Mouse (Mus musculus) liver, adult 2 months (tissue): ENCODE results near the gene Krtap28-10. TPM values are rescaled to one million over a fixed set of nuclear protein-coding genes. Genes with fewer than 3 reads are reported as not detected.

Experiments used
- DNase-seq: peaks from one replicate; pipeline ENCODE4 v3.0.0-alpha.2; 2011; ENCODE audit warnings: low read depth, low spot score; ENCODE audit errors: extremely low read depth
- H3K27ac ChIP-seq: fragments of 200-500 bp; replicated peaks from 2 replicates; pipeline ENCODE4 v1.5.1; 2012; ENCODE audit warnings: low read depth, mild to moderate bottlenecking, control low read depth, inconsistent platforms, low read length; ENCODE audit not compliant: insufficient read depth
- H3K27me3 ChIP-seq: fragments of 200-500 bp; 2 replicates; pipeline ENCODE4 v1.6.1; 2012; ENCODE audit warnings: mild to moderate bottlenecking, moderate library complexity, low read length, inconsistent platforms; ENCODE audit not compliant: control insufficient read depth, insufficient read depth
- H3K36me3 ChIP-seq: fragments of 200-500 bp; 2 replicates; pipeline ENCODE4 v1.6.1; 2012; ENCODE audit warnings: low read length, inconsistent platforms; ENCODE audit not compliant: control insufficient read depth, insufficient read depth
- H3K4me1 ChIP-seq: fragments of 200-500 bp; 2 replicates; pipeline ENCODE4 v1.6.1; 2011; ENCODE audit warnings: low read length; ENCODE audit not compliant: control insufficient read depth, insufficient read depth
- H3K4me3 ChIP-seq: fragments of 200-500 bp; 2 replicates; pipeline ENCODE4 v1.5.1; 2011; ENCODE audit warnings: low read depth, mild to moderate bottlenecking, control low read depth, low read length, moderate library complexity; ENCODE audit not compliant: insufficient read depth
- H3K79me2 ChIP-seq: fragments of 200-500 bp; 2 replicates; pipeline ENCODE4 v1.6.1; 2012; ENCODE audit warnings: inconsistent platforms, mild to moderate bottlenecking, low read length, moderate library complexity; ENCODE audit not compliant: control insufficient read depth, insufficient read depth
- H3K9ac ChIP-seq: fragments of 200-500 bp; 2 replicates; pipeline ENCODE4 v1.6.1; 2012; ENCODE audit warnings: low read depth, mild to moderate bottlenecking, control low read depth, inconsistent platforms, low read length
- CTCF ChIP-seq: fragments of 200-500 bp; IDR thresholded peaks from 2 replicates; pipeline ENCODE4 v1.5.1; 2011; ENCODE audit warnings: low read depth, low read length, control low read depth
- POLR2A ChIP-seq: fragments of 200-500 bp; IDR thresholded peaks from 2 replicates; pipeline ENCODE4 v1.6.1; 2011; ENCODE audit warnings: low read length, control low read depth; ENCODE audit not compliant: insufficient read depth; ENCODE audit errors: extremely low read depth
- WGBS: fragments of 180-500 bp; shearing (Covaris S2); methylation state at CpG from one replicate; pipeline ENCODE4 v1.1.7; 2018; 5-methylcytosine and 5-hydroxymethylcytosine counted together
- polyA plus RNA-seq: library from polyadenylated mRNA; depleted of rRNA; stranded (reverse); fragments of >200 nt; gene quantifications from 2 replicates; pipeline ENCODE4 v1.2.3, GENCODE M21; 2012
- total RNA-seq: library from RNA; depleted of rRNA; stranded (reverse); fragments of >200 nt; gene quantifications from 2 replicates; pipeline ENCODE4 v1.2.3, GENCODE M21; 2014

The Krtap28-10 gene
- total and polyA plus RNA-seq, 2 experiments: not detected

DNA sequence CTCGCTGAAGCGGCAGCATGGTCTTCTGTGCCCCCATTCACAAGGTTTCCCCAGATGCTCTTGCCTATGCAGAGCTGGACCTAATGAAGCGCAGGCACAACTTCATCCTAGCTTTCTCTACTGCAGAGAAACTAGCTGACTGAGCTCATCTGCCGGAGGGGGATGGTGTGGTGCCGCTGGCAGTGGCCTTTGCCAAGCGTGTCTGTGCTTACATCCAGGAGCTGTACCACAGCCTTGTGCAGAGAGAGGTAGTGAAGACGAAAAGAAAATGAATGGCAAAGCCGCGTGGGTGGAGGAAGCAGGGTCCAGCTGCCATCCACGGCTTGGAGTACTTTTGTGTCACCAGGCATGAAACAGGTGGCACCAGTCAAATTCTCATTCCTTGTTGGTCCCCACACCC, 24.9 kb upstream of the Krtap28-10 start:
- Histone ChIP-seq H3K4me1 (no peaks in the 10 kb centered on the region), H3K79me2 (no peaks in the 10 kb centered on the region), H3K4me3 (no peak overlapping the region), H3K36me3 (no peaks in the 10 kb centered on the region), H3K27me3 (no peaks in the 10 kb centered on the region), H3K27ac (no peak overlapping the region), H3K9ac (no peak overlapping the region)
- 89% methylated on average over 10 of the region's 10 CpGs for whole genome bisulfite sequencing
- no peak for DNase-seq
- TF ChIP-seq POLR2A (no peak), CTCF (no peak)

DNA sequence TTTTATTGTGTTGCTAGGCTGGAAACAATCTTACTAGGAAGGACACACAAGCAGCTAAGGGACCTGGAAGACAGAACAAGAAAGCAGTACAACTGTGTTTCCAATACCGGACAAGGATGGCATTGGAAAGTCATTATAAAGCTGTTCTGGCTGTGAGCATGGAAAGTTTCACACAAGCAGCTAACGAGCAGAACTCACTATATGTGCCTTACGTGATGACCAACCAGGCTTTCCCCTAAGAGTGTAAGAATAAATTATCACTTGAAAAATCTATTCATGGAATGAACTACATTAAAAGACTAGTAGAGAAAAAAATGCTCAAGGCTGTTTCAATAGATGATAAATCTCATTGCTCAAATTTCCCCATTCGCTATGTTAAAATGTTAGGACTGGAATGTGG, 24.3 kb upstream of the Krtap28-10 start:
- H3K27ac ChIP-seq: no peak overlapping the region
- TF ChIP-seq POLR2A (no peak), CTCF (no peak)
- no peaks in the 10 kb centered on the region for H3K4me1 ChIP-seq
- no peaks in the 10 kb centered on the region for H3K79me2 ChIP-seq
- no peak overlapping the region for H3K9ac ChIP-seq
- H3K36me3 ChIP-seq: no peaks in the 10 kb centered on the region
- 93% methylated on average over 4 of the region's 4 CpGs for WGBS
- no peaks in the 10 kb centered on the region for H3K27me3 ChIP-seq
- no peak overlapping the region for H3K4me3 ChIP-seq
- no peak for DNase-seq

DNA sequence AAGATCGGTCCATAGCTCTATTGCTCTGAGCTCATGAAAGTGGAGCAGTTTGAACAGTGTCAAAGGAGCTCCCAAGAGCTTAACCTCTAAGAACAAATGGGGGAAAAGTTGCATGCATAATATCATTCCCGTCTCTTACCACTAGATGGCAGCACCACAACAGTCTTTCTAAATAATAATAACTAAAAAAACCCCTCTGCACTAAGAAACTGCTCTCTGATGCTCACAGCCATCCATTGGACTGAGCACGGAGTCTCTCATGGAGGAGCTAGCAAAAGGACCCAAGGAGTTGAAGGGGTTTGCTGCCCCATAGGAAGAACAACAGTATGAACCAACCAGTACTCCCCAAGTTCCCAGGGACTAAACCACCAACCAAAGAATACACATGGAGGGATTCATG, 22.6 kb upstream of the Krtap28-10 start:
- WGBS: 10% methylated on average over 3 of the region's 3 CpGs
- Histone ChIP-seq H3K4me1 (no peaks in the 10 kb centered on the region), H3K27me3 (no peaks in the 10 kb centered on the region), H3K79me2 (no peaks in the 10 kb centered on the region), H3K36me3 (no peaks in the 10 kb centered on the region), H3K27ac (no peak overlapping the region), H3K9ac (no peak overlapping the region), H3K4me3 (no peak overlapping the region)
- peak; percentile 16 for DNase-seq
- TF ChIP-seq CTCF: no peak
- TF ChIP-seq POLR2A: no peak

DNA sequence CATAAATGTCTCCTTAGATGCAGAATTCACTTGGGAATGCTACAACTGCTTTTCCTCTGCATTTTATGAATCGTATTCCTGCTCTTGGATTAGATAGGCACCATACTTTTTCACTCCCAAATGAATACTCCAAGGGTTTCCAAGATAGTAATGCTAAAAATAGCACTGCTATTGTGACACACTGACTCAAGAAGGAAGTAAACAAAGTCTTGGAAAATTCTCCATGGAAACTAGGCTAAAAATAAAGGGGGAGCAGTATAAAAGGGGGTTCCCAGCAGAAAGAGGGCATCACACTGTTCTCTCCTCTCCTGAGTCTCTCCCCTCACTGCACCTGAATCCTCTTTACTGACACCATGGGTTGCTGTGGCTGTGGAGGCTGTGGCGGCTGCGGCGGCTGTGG, 18.4 kb upstream of the Krtap28-10 start, which contains the start of gene Krtap28-13:
Gene Krtap28-13, plus strand, starts transcription at position 288 of the 400 bp plus-strand sequence.
- Histone ChIP-seq H3K36me3 (no peaks in the 10 kb centered on the region), H3K27ac (no peak within 1 kb of the TSS), H3K9ac (no peak within 1 kb of the TSS), H3K4me3 (no peak within 1 kb of the TSS), H3K27me3 (no peaks in the 10 kb centered on the region), H3K4me1 (no peaks in the 10 kb centered on the region), H3K79me2 (no peaks in the 10 kb centered on the region)
- no peak for TF ChIP-seq CTCF
- no peak for TF ChIP-seq POLR2A
- no peak for DNase-seq
- 91% methylated on average over 4 of the region's 4 CpGs for whole genome bisulfite sequencing

DNA sequence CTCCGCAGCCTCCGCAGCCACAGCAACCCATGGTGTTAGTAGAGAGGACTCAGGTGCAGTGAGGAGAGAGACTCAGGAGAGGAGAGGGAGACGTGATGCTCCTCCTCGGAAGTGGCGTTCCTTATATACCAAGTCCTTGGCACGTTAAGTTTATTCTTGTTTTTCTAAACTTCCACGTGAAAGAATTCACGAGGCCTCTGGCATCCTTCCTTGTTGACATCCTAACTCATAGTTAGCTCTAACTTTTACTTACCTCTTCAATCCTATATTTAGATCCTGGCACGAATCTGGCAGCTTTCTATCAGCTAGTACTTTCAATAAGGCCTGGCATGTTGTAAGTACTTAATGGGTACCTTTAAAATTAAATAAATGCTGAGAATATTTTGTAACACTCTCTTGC, 17.0 kb upstream of the Krtap28-10 start, which contains the start of gene A030005K14Rik:
Gene A030005K14Rik, minus strand, starts transcription at position 101 of the 400 bp plus-strand sequence.
- Histone ChIP-seq H3K27me3 (no peaks in the 10 kb centered on the region), H3K27ac (no peak within 1 kb of the TSS), H3K4me3 (no peak within 1 kb of the TSS), H3K4me1 (no peaks in the 10 kb centered on the region), H3K79me2 (no peaks in the 10 kb centered on the region), H3K9ac (no peak within 1 kb of the TSS), H3K36me3 (no peaks in the 10 kb centered on the region)
- DNase-seq: no peak
- TF ChIP-seq POLR2A (no peak), CTCF (no peak)
- 82% methylated on average over 9 of the region's 9 CpGs for WGBS

DNA sequence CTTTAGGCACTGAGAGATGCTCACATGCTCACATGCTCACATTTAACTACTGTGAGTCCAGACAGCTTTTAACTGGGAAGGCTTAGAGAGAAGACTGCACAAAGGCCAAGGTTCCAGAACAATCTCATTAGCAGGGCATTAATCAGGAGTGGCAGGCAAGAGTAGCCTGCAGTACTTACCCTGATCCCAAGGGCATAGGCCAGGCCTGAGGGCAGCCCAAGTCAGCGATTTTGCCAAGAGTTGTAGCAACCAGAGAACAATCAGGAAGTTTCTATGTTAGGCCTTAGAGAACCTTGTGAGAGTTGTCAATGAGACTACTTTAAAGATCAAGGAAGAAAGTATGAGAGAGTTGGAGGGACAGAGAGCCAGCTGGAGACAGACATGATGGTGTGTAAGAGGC, 16.2 kb upstream of the Krtap28-10 start:
- H3K36me3 ChIP-seq: no peaks in the 10 kb centered on the region
- no peak for DNase-seq
- 65% methylated on average over 1 of the region's 1 CpGs for WGBS
- no peaks in the 10 kb centered on the region for H3K4me1 ChIP-seq
- TF ChIP-seq CTCF (no peak), POLR2A (no peak)
- no peak overlapping the region for H3K9ac ChIP-seq
- no peaks in the 10 kb centered on the region for H3K79me2 ChIP-seq
- H3K4me3 ChIP-seq: no peak overlapping the region
- H3K27ac ChIP-seq: no peak overlapping the region
- no peaks in the 10 kb centered on the region for H3K27me3 ChIP-seq
